Mouse (Mus musculus): ENCODE measurements around the gene Cstb. TPM values are rescaled to one million over a fixed set of nuclear protein-coding genes. Genes with fewer than 3 reads are reported as not detected.

Cstb gene
- 21.9 and 33.3 TPM in 2 replicates for polyA plus RNA-seq (2012; rRNA removed)

DNA sequence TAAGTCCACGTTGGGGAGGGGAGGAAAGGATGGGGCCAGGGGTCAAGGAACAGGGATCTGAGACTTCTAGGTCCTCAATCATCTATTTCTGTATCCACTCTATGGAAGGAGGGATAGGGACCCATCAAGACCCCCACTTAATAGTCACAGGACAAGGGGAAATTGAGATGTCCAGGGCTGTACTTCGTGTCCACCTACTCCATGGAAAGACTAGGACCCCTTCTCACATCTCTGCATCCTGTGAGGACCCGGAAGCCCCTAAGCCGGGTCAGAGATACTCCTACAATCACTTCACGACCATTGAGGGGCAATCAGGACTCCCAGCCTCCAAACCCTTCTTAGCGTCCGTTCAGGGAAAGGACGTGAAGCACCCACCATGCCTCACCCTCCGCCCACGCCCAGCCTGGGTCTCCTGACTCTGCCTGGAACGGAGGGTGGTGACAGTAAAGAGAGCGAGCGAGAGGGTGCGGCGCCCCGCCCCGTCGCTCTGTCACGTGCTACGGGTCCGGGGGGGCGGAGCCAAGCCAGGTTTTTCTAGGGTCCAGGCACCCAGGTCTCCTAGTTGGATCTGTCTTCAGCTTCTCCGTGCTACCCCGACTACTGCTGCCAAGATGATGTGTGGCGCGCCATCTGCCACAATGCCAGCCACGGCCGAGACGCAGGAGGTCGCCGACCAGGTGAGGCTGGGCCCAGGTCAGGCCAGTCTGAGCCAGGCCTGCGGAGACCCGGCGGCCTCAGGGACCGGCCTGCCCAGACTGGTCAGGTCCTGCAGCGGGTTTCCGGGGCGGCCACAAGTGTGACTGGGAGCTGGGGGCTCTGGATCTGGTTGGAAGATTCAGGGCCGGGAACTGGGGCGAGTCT lies at the start of gene Cstb:
TSS of gene Cstb (plus strand) at position 489 of the 861 bp plus-strand sequence.

GRCm38 (mm10) chr10:78412319-78413151 lies 12.9 kb upstream of the Cstb start, which contains the start of gene Rrp1:
TSS of gene Rrp1 (minus strand) at chr10:78413043.

DNA sequence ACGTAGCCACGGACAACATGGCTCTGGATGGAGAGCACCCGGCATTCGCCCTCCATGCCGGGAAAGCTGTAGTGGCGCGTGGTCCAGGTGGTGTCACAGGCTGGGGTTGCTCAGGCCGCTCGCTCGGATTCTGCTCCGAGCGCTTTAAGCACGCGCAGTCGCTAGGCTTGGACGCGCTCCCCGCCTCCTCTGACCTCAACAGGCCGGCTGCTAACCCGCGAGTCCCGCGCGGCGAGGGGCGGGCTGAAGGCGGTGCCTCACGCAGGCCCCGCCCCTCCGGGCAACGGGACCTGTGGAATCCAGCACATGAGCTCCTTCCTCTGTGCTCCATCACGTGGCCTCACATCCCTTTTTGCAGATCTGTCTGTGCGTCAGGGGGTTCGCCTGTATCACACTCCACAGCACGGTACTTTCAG lies 39.3 kb downstream of the Cstb start, which contains the start of gene Pdxk:
TSS of gene Pdxk (minus strand) at position 184 of the 416 bp plus-strand sequence.

Other genes with a start within 250 kb of the Cstb start
- gene Pwp2, start 240.5 kb upstream of the Cstb start, polyA plus RNA-seq (2012; rRNA removed) = 16.8 and 17.9 TPM in 2 replicates
- 61.7 and 63.2 TPM in 2 replicates for gene Trappc10, start 181.0 kb upstream of the Cstb start, polyA plus RNA-seq (2012; rRNA removed)
- 275 and 338 TPM in 2 replicates for gene Agpat3, start 73.2 kb upstream of the Cstb start, polyA plus RNA-seq (2012; rRNA removed)
- 108 and 109 TPM in 2 replicates for gene Rrp1, start 12.6 kb upstream of the Cstb start, polyA plus RNA-seq (2012; rRNA removed)
- gene Pdxk, start 39.3 kb downstream of the Cstb start, polyA plus RNA-seq (2012; rRNA removed) = 100 and 109 TPM in 2 replicates
- gene Olfr1358, start 91.8 kb downstream of the Cstb start, polyA plus RNA-seq (2012; rRNA removed) = 0.95 and 2.0 TPM in 2 replicates
- 68.0 and 70.5 TPM in 2 replicates for gene Ilvbl, start 148.7 kb downstream of the Cstb start, polyA plus RNA-seq (2012; rRNA removed)
- 52.4 and 59.3 TPM in 2 replicates for gene Syde1, start 166.3 kb downstream of the Cstb start, polyA plus RNA-seq (2012; rRNA removed)
- gene Olfr1357, start 192.4 kb downstream of the Cstb start, polyA plus RNA-seq (2012; rRNA removed) = not detected in 2 replicates

All from ovary, adult 2 months (tissue).